Mouse (Mus musculus) layer of hippocampus, adult 18-20 months (tissue): ENCODE data around the gene Arhgef1. TPM values are rescaled to one million over a fixed set of nuclear protein-coding genes. Genes with fewer than 3 reads are reported as not detected.

ENCODE experiments used
- DNase-seq, 2 experiments: peaks; one replicate each; pipeline ENCODE4 v3.0.0; 2022; ENCODE audit warnings: low spot score in 2 of 2
- total RNA-seq, 2 experiments: library from RNA; stranded (reverse); gene quantifications; 2 replicates each; pipeline ENCODE4 v1.2.3; 2021

The Arhgef1 gene
- total RNA-seq, 2 experiments from 2014 or later: 74.7 to 80.8 TPM

DNA sequence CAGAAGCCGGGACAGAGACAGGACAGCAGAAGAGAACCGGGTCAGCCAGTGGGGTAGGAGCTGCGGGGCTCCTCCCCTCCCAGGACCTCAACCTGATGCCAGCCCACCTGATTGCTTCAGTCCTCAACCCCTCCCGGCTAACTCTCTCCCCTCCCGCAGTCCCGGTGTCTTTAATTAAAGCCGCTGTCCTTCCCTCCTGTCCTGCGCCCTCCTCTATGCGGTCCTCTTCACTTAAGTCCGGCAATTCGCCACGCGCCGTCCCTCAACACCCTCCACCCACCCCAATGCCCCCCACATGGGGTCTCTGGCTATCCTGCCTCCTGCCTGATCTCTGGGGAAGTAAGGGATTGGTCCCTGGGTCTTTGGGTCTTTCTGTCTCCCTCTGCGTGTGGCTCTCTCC lies 28.9 kb downstream of the Arhgef1 start:
- no peak for DNase-seq

DNA sequence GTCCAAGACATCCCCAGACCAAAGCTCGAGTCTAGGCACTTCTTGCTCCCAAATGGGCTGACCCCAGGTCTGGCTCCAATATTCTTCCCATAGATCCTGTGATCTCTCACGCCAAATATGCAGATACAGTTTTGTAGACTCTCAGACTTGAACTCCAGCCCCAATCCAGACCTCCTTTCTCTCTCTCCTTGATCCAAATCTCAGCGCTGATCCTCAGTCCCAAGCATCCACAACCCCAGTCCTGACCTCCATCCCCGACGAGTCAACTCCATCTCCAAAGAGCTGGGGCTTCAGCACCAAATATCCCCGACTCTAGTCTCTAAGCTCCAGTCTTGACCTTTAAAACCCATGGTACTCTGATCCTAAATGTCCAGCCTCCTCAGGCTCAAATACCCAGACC lies 40.9 kb downstream of the Arhgef1 start:
- no peak for DNase-seq

DNA sequence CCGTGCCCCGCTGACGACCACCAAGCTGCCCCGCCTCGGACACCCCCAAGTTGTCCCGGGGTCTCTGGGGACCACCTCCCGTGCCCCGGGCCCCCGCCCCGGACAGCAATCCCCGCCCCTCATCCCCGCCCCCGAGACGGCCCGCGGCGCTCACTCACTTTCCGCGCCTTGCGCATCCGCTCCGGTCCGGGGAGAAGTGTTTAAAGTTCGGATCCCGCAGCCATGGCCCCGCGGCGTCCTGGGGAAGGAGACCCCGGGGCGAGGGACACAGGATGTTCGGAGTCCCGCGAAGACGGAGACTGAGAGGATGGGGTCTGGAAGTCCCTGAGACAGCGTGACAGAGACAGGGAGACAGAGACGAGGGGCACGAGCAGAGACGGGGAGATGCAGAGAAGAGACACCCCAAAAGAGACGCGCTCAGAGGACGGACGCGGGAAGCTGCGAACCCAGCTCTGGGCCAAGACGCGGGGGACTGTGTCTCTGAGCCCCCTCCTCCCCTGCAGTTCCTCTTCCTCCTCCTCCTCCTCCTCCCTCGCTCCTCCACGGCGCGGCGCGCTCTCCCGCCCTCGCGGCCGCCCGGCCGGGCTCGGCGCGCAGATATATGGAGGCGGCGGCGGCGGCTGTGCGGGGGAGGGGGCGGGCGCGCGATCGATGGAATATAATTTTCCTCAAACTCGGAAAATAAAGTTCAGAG lies 41.7 kb downstream of the Arhgef1 start, which contains the start of gene Gm4881:
Gene Gm4881 (minus strand): TSS at position 238 of the 694 bp plus-strand sequence.
- DNase-seq: no peak

DNA sequence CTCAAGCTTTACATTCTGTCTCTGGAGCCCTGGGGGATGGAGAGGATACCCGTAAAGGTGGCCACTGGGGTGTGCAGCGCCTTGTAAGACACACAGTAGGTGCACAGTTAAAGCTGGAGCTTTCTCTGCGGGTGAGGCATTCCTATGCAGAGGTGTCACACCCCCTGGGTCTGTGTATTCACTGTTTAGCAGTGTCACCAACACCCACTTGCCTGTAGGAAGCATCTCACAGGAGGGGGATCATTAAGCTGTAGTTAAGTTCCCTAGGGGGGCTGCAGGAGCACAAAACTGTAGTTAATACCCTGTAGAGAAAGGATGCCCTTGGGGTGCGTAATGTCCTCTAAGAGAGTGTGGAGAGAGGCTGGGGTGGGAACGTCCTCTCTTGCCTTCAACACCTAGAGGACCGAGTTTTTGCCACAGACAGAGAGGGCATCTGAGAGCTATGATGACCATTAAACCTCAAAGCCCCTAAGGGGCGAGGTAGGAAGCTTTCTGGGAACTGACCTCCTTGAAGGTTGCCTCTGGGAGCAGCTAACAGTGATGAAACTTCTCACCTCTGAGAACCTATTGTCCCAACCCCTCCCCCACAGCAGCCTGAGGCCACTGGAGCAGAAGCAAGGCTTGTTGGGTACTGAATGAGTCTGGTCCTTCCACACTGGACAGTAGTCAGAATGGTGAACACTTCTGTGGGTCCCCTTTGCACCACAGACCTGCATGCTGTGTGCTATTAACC lies 44.8 kb downstream of the Arhgef1 start:
- no peak for DNase-seq

DNA sequence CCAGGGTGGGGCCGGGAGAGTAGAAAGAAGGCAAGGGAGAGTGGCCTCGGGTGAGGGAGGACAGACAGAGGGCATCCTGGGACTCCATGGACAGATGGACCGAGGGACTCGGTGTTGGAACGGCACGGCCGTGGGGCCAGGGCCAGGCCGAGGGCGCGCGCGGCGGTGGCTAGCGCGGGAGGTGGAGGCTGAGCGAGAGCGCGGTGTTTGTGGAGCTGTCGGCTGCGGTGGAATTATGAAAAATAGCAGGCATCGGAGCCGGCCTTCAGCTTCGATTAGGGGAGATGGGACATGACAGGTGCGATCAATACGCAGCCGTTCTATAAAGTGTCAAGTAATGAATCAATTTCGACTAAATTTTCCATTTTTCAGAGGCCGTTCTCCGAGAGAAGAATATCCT lies 46.1 kb downstream of the Arhgef1 start:
- DNase-seq: no peak

DNA sequence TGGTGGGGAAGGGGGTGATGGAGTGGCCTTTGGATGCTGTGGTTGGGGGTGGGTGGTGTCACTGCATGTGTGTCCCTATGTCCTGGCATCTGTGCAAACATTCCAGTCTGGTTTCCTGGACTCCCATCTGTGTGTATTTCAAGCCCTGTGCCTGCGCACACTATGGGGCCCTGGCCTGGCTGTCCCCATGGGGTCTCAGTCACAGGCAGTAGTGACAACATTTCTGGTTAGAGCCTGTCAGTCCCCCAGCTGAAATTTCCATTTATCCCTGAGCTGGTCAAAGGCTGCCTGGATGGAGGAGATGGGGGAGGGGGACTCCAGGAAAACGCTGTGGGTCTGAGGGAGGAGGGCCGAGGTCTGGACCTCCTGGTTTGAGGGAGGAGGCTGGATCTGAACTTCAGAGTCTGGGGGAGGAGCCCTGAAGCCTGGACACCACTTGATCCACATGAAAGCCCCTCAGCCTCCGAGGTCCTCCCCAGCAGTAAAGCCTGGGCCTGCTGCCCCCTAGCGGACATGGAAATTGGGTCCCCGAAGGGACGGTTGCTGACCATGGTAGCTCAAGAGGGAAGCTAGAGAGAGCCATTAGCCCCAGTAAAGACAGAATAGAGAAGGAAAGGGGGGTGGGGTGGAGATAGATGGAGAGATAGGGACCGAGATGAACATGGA lies 47.4 kb downstream of the Arhgef1 start:
- peak in 1 of 2 experiments; percentile 60 for DNase-seq

DNA sequence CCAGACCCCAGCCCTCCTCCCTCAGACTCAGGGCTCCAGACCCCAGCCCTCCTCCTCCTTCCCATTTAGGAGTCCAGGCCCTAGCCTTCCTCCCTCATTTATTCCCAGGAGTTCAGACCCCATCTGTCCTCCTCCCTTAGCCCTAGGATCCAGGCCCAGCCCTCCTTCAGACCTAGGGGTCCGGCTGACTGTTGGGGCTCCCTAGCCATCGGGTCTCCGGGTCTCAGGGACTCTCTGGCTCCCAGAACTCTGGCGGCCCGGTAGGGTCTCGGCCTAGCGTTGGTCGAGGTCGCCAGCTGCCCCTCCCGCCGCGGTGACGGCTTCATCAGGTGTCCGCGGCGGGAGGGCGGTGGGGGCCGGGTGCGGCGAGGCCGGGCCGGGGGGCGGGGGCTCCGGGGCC lies 51.3 kb downstream of the Arhgef1 start:
- no peak for DNase-seq

DNA sequence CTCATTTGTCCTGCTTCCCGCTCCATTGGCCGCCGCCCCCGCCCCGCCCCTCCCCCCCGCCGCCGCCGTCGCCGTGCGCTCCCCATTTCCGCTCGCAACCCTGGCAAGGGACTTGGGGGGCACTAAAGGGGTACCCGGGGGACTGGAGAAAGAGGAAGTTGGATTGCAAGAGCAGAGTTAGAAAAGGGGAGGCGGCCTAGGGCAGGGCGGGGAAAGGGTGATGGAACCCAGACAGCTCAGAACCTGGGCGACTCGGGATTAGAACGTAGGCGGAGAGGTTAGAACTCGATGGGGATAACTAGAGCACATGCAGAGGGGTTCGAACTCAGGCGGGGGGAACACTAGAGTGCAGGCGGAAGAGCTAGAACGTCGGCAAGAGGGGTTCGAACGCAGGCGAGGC lies 51.7 kb downstream of the Arhgef1 start:
- DNase-seq: no peak

DNA sequence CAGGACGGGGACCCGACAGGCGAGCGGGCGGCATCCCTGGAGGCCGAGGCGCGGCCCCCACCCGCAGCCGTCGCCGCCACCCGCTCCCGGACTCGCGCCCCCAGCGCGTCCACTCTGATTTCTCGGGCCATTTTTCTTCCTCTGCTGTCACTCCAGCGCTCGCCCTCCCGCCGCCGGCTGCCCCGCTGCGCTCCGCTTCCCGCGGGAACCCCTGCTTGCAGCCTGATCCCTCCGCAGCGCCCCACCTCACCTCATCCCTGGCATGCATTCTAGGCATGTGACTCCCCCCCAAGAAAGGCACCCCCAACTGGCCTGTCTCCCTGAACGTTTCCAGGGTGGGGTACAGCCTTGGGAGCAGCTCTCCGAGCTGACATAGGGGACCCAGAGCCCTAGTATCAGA lies 52.5 kb downstream of the Arhgef1 start:
- no peak for DNase-seq

DNA sequence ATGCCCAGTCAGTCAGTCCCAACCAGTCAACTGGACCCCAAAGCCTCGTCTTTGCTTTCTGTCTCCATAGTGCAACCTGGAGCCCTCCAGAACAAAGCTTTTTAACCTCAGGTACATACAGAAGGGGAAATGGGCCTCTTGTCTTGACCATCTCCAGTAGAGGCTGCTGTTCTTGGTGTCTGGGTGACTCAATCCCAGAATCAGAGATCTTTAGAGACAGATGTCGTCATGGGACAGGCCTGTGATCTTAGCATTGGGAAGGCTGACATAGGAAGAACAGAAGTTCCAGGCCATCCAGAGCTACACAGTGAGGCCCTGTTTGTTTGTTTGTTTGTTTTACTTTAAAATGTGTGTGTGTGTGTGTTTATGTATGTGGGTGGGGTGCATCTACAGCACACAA lies 61.6 kb downstream of the Arhgef1 start:
- DNase-seq: no peak

DNA sequence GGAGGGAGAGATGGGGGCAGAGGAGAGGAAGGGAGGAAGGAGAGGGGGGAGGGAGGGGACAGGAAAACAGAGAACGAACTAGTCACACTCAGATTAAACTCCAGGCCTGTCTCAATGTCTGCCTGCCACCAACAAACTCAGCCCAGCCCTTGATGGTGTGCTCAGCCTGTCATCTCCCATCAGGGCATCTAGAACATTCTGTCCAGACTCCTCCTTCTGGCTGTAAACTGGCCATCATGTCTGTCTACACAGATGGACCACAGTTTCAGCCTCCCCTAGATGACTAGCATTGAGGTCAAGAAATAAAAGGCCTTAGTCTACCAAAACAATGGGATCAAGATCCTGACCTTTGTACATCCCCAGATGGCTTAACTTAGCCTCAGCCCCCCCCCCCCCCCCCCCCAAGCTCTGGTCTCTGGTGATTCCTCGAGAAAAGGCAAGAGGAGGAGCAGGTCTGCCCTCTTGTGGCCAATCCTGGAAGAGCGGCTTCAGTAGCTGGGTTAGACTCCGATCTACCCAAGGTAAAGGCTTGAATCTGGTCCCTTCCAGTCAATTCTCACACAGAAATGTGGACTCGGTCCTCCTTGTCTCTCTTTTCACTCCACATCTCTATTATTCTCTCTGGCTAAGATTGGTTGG lies 62.3 kb downstream of the Arhgef1 start:
- DNase-seq: peak; percentile 72 to 92

DNA sequence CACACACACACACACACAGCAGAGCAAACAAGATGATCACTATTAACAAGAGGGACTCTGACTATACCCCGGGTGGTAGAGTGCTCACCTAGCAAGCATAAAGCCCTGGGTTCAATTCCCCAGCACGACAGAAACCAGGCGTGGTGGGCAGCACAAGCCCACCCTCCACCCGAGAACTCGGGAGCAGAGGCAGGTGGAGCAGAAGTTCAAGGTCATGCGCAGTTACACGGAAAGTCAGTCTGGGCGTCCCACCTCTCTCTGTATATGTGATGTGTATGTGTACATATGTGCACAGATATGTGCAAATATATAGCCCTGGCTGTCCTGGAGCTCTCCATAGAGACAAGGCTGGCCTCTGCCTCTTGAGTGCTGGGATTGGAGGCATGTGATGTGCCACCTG lies 65.3 kb downstream of the Arhgef1 start:
- DNase-seq: no peak

DNA sequence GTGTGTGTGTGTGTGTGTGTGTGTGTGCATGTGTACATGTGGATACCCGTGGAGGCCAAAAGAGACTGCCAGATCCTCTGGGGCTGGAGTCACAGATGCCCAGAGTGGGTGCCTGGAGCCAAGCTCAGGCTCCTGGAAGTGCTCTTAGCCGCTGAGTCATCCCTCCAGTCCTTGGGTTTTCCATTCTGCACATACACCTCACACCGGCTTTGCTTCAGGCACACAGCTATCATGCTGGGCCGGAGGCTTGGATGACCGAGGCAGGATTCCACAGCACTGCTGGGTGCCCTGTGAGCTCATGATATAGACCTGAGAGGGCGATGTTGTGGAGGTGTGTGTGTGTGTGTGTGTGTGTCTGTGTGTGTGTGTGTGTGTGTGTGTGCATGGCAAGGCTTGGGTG lies 65.8 kb downstream of the Arhgef1 start:
- DNase-seq: no peak

DNA sequence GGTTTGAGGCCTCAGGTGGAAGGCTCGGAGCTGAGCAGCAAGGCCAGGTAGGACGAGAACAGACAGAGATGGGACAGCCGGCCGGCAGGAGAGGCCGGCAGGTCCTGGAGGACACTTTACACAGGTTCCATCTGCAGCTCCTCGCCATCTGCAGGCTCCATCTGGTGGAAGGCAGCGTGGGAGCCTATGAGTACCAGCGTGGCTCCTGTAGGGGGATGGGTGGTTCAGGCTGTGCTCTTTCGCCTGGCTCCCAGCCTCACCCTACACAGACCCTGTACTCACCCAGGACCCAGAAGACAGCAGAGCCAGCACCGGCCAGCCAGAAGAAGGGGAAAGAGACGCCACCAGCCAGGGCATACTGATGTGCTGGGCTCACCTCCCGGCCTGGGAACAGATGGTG lies 67.1 kb downstream of the Arhgef1 start:
- peak; percentile 51 to 86 for DNase-seq

DNA sequence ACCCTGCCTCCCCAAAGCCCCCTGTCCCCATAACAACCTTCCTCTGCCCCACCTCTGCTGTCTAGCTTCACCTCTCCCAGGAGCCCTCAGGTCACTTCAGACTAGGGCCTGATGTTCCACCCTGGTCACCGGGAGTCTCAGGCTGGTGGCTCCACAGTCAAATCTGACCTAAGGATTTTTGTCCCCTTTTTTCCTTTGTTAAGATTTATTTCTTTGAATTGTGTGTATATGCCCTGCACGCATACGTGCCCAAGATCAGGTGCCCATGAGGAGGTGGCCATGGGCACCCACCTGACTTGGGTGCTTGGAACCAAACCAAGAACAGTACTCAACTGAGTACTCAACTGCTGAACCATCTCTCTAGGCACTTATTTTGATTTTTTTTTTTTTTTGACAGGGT lies 67.6 kb downstream of the Arhgef1 start:
- DNase-seq: peak in 1 of 2 experiments; percentile 4

DNA sequence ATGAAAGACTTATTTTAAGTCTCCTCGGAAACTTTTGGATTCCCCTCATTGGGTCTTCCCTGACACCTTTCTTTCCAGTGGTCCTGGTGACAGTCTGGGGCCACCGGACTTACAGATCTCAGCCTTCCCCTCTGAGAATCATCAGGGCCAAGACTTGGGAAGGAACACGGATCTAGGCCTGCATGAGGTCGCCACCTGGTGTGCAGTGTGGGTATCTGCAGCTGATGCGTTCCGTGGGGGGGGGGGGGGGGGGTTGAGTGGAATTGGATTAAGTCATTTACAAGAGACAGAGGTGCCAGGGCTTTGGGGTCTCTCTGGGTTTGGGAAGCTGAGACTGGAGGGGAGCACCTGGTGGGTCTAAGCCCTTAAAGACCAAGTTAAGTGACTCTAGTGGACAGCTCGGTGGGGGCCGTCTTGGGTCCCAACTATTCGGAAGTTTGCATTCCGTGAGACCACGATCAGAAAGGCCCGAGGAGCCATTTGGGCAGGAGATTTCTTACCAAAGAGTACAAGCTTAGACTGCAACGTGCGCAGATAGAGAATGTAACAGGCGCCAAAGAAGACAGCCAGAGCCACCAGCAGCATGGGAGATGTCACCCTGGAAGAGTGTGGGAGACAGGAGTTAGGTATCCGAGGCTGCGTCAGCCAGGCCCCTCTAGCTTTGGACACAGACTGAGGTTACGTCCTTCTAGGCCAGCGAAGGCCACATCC lies 68.7 kb downstream of the Arhgef1 start:
- DNase-seq: peak in 1 of 2 experiments; percentile 44

DNA sequence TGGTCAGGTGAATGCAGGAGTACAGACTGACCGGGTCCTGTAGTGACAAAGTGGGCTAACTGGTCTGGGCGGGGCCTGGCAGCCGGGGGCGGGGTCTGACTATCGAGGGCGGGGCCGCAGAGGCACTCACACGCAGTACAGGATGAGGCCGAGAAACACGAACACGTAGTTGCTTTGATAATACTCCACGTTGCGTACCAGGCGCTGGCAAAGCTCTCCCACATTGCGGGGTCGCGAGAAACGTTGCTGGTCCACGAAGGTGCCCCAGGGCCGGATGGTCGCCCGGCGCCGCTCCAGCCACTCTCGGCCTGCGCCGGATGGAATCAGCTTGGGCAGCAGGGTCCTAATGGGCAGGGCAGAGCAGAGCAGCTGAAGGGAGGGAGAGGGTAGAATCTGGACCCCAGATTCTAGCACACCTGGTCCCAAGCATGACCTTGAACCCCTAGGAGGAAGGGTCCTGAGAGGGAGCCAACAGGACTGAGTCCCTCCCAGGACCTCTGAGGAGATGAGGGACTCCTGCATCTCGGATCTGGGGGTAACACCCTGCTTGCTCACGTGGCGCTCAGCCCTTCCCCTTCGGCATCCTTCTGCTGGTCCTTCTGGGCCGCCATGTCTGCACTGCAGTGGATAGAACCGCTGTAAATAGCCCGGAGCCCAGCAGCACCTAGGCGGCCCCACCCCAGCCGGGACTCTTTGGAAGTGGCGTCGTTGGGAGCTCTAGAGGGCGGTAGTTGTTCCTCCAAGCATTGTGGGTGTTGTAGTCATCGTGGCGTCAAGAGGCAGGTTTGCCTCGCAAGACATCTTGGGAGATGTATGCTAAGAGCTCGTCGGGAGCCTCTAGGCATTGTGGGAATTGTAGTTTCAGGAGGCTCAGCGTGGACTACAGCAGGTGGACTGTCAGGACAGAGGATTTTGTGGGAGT lies 69.5 kb downstream of the Arhgef1 start, which contains the start of gene Rabac1:
Gene Rabac1 (minus strand): TSS at position 783 of the 922 bp plus-strand sequence.
- peak; percentile 93 to 97 for DNase-seq

DNA sequence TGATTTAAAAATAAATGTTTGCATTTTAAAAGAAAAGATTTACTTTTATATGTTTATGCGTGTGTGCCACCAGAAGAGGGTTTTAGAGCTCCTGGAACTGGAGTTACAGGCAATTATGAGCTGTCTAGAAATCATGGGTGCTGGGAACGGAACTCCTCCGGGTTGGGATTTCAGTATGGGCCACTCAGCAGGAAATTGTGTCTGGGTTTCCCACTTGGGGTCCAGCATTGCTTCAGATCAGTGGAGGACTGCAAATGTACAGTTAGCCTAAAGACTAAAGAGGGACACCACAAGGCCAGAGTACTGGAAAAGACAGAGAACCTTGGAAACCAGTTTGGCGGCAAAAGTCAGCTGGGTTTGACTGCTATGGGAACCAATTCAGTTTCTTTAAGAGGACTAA lies 70.5 kb downstream of the Arhgef1 start:
- no peak for DNase-seq

DNA sequence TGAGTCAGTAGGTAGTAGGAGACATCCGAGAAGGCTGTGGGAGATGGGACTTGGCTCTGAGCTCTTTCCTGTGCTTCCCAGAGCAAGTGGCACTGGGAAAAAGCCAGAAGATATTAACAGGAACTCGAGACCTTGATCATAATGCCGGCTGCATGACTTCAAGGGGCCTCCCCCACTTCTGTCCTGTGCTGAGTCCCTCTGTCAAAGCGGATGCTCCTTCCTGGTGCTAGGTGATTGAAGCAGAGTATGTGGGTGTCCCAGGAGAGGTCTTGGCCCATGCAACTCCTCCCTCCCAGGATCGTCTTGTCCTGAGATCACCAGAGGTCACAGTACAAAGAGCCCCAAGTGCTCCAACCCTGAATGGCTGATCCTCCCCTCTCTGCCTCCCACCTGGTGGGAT lies 71.2 kb downstream of the Arhgef1 start:
- no peak for DNase-seq
